In the genomic region with DNA sequence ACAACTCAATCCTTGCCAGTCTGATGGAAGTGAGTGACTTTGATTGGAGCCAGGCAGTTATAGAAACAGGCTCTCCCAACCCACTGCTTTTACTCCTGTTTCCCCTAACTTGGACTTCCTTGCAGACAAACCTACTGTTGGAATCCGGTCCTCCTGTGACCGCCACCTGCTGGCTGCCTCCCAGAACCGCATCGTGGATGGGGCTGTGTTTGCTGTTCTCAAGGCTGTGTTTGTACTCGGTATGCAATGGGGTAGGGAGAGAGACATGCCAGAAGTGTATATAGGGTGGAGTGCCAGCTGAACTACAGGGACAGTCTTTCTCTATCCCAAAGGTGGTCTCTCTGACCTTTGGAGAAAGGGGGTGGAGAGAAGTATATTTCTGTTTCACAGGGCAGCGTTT, we compare ENCODE assay signal across 8 mouse cellular contexts. TPM values are rescaled to one million over a fixed set of nuclear protein-coding genes. Genes with fewer than 3 reads are reported as not detected.
DNase-seq lines count a peak whose midpoint lies in the region; ATAC-seq lines count a peak whose summit lies in the region.

No protein-coding gene starts in this region.

- no peak overlapping the region for H3K9ac ChIP-seq in intestine, embryonic 16.5 days (ENCODE audit: low read depth, low read length)
- no peak overlapping the region for H3K9ac ChIP-seq in liver, embryonic 15.5 days
- no peak overlapping the region for H3K9ac ChIP-seq in neural tube, embryonic 14.5 days (replicated peaks; ENCODE audit: low read depth, low read length)

- WGBS in intestine, embryonic 16.5 days: 28% methylated on average over 6 of the region's 6 CpGs
- 22% methylated on average over 6 of the region's 6 CpGs for WGBS in liver, embryonic 15.5 days (ENCODE audit: insufficient replicate concordance)
- WGBS in neural tube, embryonic 14.5 days: 31% methylated on average over 6 of the region's 6 CpGs

- DNase-seq in urinary bladder, postnatal 14 days (ENCODE audit: low spot score): peak; percentile 31
- DNase-seq in urinary bladder, postnatal 10 days (ENCODE audit: low spot score): no peak
- peak; percentile 26 for DNase-seq in adrenal gland, adult 8-10 months
- DNase-seq in yolk sac, embryonic 10.5 days (ENCODE audit: low spot score): peak; percentile 43

- H3K27me3 ChIP-seq in intestine, embryonic 16.5 days (replicated peaks; ENCODE audit: control insufficient read depth, insufficient read depth, low read length): no peaks in the 10 kb centered on the region
- no peaks in the 10 kb centered on the region for H3K27me3 ChIP-seq in liver, embryonic 15.5 days
- H3K27me3 ChIP-seq in neural tube, embryonic 14.5 days (ENCODE audit: control insufficient read depth, insufficient read depth, low read length): no peaks in the 10 kb centered on the region

- H3K4me2 ChIP-seq in intestine, embryonic 16.5 days (ENCODE audit: low read depth, low read length): no peak overlapping the region
- no peak overlapping the region for H3K4me2 ChIP-seq in liver, embryonic 15.5 days
- no peak overlapping the region for H3K4me2 ChIP-seq in neural tube, embryonic 14.5 days (ENCODE audit: low read depth, low read length)

- no peak overlapping the region for H3K4me3 ChIP-seq in intestine, embryonic 16.5 days (ENCODE audit: low read length)
- no peak overlapping the region for H3K4me3 ChIP-seq in liver, embryonic 15.5 days (replicated peaks)
- H3K4me3 ChIP-seq in neural tube, embryonic 14.5 days (ENCODE audit: low read depth, low read length): no peak overlapping the region

- no peaks in the 10 kb centered on the region for H3K4me1 ChIP-seq in intestine, embryonic 16.5 days (ENCODE audit: control insufficient read depth, insufficient read depth, low read length)
- H3K4me1 ChIP-seq in liver, embryonic 15.5 days (replicated peaks): peaks cover 48% of the 10 kb centered on the region
- no peaks in the 10 kb centered on the region for H3K4me1 ChIP-seq in neural tube, embryonic 14.5 days (ENCODE audit: control insufficient read depth, insufficient read depth, low read length)

- no peaks in the 10 kb centered on the region for H3K9me3 ChIP-seq in intestine, embryonic 16.5 days (ENCODE audit: control insufficient read depth, low read length)
- no peaks in the 10 kb centered on the region for H3K9me3 ChIP-seq in liver, embryonic 15.5 days (replicated peaks)
- no peaks in the 10 kb centered on the region for H3K9me3 ChIP-seq in neural tube, embryonic 14.5 days (ENCODE audit: control insufficient read depth, low read length)

- ATAC-seq in erythroblast, adult 5-6 weeks (replicated peaks; ENCODE audit: low FRiP score, poor library complexity, severe bottlenecking): peak; percentile 58
- ATAC-seq in intestine, embryonic 16.5 days: peak; percentile 42
- no peak for ATAC-seq in liver, embryonic 15.5 days (ENCODE audit: insufficient read depth)
- ATAC-seq in neural tube, embryonic 14.5 days (ENCODE audit: low read depth): peak; percentile 41; the same call in 1 of the 2 replicates

- H3K27ac ChIP-seq in intestine, embryonic 16.5 days (ENCODE audit: low read length): no peak overlapping the region
- peak overlapping the region; percentile 95 for H3K27ac ChIP-seq in liver, embryonic 15.5 days (replicated peaks)
- H3K27ac ChIP-seq in neural tube, embryonic 14.5 days (ENCODE audit: low read depth, low read length): no peak overlapping the region

- 0 out of 2 replicates have a peak, but pooled peaks cover 3% of the 10 kb centered on the region for H3K36me3 ChIP-seq in intestine, embryonic 16.5 days (ENCODE audit: control insufficient read depth, insufficient read depth, low read length)
- peaks cover 88% of the 10 kb centered on the region for H3K36me3 ChIP-seq in liver, embryonic 15.5 days (replicated peaks)
- H3K36me3 ChIP-seq in neural tube, embryonic 14.5 days (ENCODE audit: control insufficient read depth, insufficient read depth, low read length): peaks cover 21% of the 10 kb centered on the region

RNA-seq across cellular contexts. Expression of a gene that starts 11.7 kb away (rescaled TPM):
- total RNA-seq in adrenal gland, adult 8-10 months (2022): 10 to 100 TPM; 28.9 to 61.1 (median 42.5) TPM
- total RNA-seq in erythroblast, adult 5-6 weeks (2015; ENCODE audit: low replicate concordance): 250 and 275 TPM in 2 replicates
- total RNA-seq in erythroblast, adult 5-6 weeks (2017; ENCODE audit: low replicate concordance): 140 and 157 TPM in 2 replicates
- 19.9 and 22.3 TPM in 2 replicates for polyA plus RNA-seq in intestine, embryonic 16.5 days (2015; fragmentation: Nextera tagmentation; extraction: Ambion mirVana)
- polyA plus RNA-seq in liver, embryonic 15.5 days (2015; fragmentation: Nextera tagmentation; extraction: Ambion mirVana): 21.4 and 23.1 TPM in 2 replicates
- polyA plus RNA-seq in neural tube, embryonic 14.5 days (2014; fragmentation: Nextera tagmentation; extraction: Ambion mirVana): 32.0 and 34.2 TPM in 2 replicates

RNA-seq across cellular contexts. Expression of a gene that starts 13.4 kb away (rescaled TPM):
- total RNA-seq in adrenal gland, adult 8-10 months (2022): 10 to 100 TPM; 23.5 to 27.3 (median 25.8) TPM
- total RNA-seq in erythroblast, adult 5-6 weeks (2015; ENCODE audit: low replicate concordance): 0.84 and 0.96 TPM in 2 replicates
- total RNA-seq in erythroblast, adult 5-6 weeks (2017; ENCODE audit: low replicate concordance): 0.77 and 2.6 TPM in 2 replicates
- polyA plus RNA-seq in intestine, embryonic 16.5 days (2015; fragmentation: Nextera tagmentation; extraction: Ambion mirVana): 3.6 and 4.1 TPM in 2 replicates
- polyA plus RNA-seq in liver, embryonic 15.5 days (2015; fragmentation: Nextera tagmentation; extraction: Ambion mirVana): 0.06 and 0.08 TPM in 2 replicates
- polyA plus RNA-seq in neural tube, embryonic 14.5 days (2014; fragmentation: Nextera tagmentation; extraction: Ambion mirVana): 91.8 and 121 TPM in 2 replicates

RNA-seq across cellular contexts. Expression of a gene that starts 16.7 kb away (rescaled TPM):
- total RNA-seq in adrenal gland, adult 8-10 months (2022): 1 to 10 TPM in 1 of 4 experiments, not detected in 3; 1.2 TPM
- total RNA-seq in erythroblast, adult 5-6 weeks (2015; ENCODE audit: low replicate concordance): not detected in 2 replicates
- total RNA-seq in erythroblast, adult 5-6 weeks (2017; ENCODE audit: low replicate concordance): not detected in 2 replicates
- not detected in 2 replicates for polyA plus RNA-seq in intestine, embryonic 16.5 days (2015; fragmentation: Nextera tagmentation; extraction: Ambion mirVana)
- polyA plus RNA-seq in liver, embryonic 15.5 days (2015; fragmentation: Nextera tagmentation; extraction: Ambion mirVana): not detected in 2 replicates
- not detected in 2 replicates for polyA plus RNA-seq in neural tube, embryonic 14.5 days (2014; fragmentation: Nextera tagmentation; extraction: Ambion mirVana)

RNA-seq across cellular contexts. Expression of a gene that starts 17.5 kb away (rescaled TPM):
- 1 to 10 TPM; 4.7 to 6.7 (median 6.5) TPM for total RNA-seq in adrenal gland, adult 8-10 months (2022)
- 11.5 and 17.3 TPM in 2 replicates for total RNA-seq in erythroblast, adult 5-6 weeks (2015; ENCODE audit: low replicate concordance)
- 15.1 and 37.6 TPM in 2 replicates for total RNA-seq in erythroblast, adult 5-6 weeks (2017; ENCODE audit: low replicate concordance)
- 15.6 and 15.7 TPM in 2 replicates for polyA plus RNA-seq in intestine, embryonic 16.5 days (2015; fragmentation: Nextera tagmentation; extraction: Ambion mirVana)
- polyA plus RNA-seq in liver, embryonic 15.5 days (2015; fragmentation: Nextera tagmentation; extraction: Ambion mirVana): 9.4 and 9.6 TPM in 2 replicates
- 2.7 and 5.1 TPM in 2 replicates for polyA plus RNA-seq in neural tube, embryonic 14.5 days (2014; fragmentation: Nextera tagmentation; extraction: Ambion mirVana)

RNA-seq across cellular contexts. Expression of a gene that starts 21.7 kb away (rescaled TPM):
- total RNA-seq in adrenal gland, adult 8-10 months (2022): not detected
- not detected in 2 replicates for total RNA-seq in erythroblast, adult 5-6 weeks (2015; ENCODE audit: low replicate concordance)
- total RNA-seq in erythroblast, adult 5-6 weeks (2017; ENCODE audit: low replicate concordance): not detected in 2 replicates
- not detected in 2 replicates for polyA plus RNA-seq in intestine, embryonic 16.5 days (2015; fragmentation: Nextera tagmentation; extraction: Ambion mirVana)
- polyA plus RNA-seq in liver, embryonic 15.5 days (2015; fragmentation: Nextera tagmentation; extraction: Ambion mirVana): not detected in 2 replicates
- polyA plus RNA-seq in neural tube, embryonic 14.5 days (2014; fragmentation: Nextera tagmentation; extraction: Ambion mirVana): not detected in 2 replicates

Comparison
In these comparisons a context has a peak if more than half of its experiments do, and no peak if none do; other contexts are left out.
1. RNA of a gene that starts 13.4 kb away (polyA plus RNA-seq): 91.8 to 121 TPM in neural tube, embryonic 14.5 days; 3.6 to 4.1 TPM in intestine, embryonic 16.5 days and 0.06 to 0.08 TPM in liver, embryonic 15.5 days; every median in the first group is over 10 times any median in the second.